Mouse (Mus musculus) heart, postnatal 10 days (tissue): ENCODE measurements around the gene Vps13a. TPM values are rescaled to one million over a fixed set of nuclear protein-coding genes. Genes with fewer than 3 reads are reported as not detected.

Experiments used
- DNase-seq, 2 experiments: peaks; one replicate each; pipeline ENCODE4 v3.0.0; 2021
- intact Hi-C: fragments of 180-260 bp; cut with DNase I; formaldehyde crosslinking; loops from one replicate; pipeline ENCODE4 v1.15.1; 2025
- total RNA-seq, 2 experiments: library from RNA; stranded (reverse); gene quantifications; 2 replicates each; pipeline ENCODE4 v1.2.3; 2021

The Vps13a gene
- total RNA-seq, 2 experiments from 2014 or later = 21.7 to 28.5 TPM

DNA sequence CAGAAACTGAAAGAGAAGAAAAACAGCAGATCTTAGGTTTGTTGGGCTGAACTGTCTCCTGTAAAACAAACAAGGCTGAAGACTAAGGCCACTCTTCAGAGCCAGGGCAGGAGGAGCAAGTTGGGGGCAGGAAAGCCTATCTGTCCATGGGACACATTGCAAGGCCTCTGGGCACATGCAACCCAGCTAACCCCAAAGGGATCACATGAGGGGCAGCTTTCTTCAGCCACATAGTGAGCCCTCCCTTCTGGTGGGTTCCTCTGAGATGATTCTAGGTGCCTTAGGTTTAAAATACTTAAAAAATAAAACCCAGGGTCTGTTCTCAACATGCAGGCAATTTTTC, 186.8 kb downstream of the Vps13a start:
- DNase-seq = no peak
- intact Hi-C loops = no loop called here

DNA sequence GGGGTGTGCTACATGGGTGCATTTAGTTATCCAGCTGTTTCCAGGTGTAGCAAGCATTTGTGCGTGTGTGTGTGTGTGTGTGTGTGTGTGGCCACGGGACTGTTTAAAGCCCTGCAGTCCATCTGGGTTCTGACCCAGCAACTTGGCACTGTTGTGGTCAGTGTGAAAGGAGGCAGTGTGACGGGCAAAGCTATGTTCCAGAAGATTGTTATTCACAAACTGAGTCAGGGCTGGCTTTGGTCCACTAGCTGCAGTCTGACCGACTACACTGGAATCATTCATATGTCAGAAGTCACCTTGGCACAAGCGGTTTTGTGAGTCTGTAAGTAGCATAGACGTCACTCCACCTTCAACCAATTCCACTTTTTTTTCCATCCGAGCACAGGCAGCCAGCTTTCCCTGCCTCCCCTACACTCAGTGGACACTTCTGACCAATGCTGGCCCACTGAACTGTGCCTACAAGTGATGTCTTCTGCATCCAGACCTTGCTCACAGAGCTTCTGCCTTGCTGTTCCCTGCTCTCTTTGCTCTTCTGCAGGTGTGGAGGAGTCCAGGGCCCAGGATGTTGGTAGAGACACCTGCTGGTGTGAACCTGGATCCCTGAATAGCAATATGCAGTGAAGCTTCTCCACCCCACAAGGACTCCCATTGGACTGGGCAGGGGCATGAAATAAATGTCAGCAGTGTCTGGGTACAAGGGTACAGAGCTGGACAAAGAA, 187.3 kb downstream of the Vps13a start:
- DNase-seq = peak in 1 of 2 experiments; percentile 10
- intact Hi-C loops = no loop called here

DNA sequence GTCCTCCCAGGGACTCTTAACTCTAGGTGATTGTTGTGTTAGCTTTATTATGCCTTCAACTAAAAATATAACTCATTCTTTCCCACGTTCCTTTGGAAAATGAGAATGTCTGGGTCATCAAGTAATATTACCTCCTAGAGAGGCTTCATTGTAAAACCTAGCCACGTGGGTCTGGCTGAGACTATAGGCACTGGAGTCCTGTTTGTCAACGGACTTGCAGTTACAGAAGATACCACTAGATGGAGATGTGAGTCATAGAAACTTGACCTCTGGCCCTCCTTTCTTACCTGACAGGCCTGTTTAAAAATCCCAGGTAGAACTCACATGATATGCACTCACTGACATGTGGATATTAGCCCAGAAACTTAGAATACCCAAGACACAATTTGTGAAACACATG, 195.4 kb downstream of the Vps13a start:
- intact Hi-C loops = no loop called here
- DNase-seq = peak; percentile 20 to 39

DNA sequence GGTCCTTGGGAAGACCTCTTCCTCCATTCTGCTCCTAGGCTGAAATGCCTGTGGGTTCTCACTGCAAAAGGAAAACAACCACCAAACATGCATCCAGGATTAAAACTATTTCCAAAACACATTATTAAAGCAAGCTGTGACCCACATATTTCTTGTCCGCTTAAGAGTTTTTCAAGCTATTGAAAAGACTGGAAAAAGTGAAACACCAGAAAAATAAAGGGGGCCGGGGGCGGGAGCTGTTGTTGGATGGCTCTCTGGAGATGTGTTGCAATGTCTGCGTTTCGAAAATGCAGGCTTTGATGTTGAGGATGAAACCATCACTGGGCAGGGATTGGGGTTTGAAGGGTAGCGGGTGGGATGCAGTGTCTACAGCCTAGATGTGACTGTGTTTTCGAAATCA, 196.2 kb downstream of the Vps13a start:
- no peak for DNase-seq
- intact Hi-C loops = no loop called here

DNA sequence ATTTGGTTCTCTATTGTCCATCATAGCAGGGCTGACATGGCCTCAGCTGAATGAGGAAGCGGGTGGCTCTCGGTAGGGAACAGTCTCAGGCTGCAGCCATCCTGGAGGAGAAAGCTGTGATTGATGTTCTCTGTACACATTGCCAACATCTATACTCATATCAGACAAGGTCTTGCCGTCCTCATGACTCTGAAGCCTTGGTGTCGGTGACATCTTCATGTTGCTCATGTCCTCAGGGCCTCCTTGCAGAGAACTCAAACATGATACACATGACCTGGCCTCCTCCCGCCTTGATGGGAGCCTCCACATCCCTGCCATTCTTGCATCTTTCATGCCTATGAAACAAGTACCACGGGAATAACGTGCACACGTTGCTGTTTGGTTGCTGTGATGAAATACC, 200.2 kb downstream of the Vps13a start:
- no peak for DNase-seq
- intact Hi-C loops = no loop called here

DNA sequence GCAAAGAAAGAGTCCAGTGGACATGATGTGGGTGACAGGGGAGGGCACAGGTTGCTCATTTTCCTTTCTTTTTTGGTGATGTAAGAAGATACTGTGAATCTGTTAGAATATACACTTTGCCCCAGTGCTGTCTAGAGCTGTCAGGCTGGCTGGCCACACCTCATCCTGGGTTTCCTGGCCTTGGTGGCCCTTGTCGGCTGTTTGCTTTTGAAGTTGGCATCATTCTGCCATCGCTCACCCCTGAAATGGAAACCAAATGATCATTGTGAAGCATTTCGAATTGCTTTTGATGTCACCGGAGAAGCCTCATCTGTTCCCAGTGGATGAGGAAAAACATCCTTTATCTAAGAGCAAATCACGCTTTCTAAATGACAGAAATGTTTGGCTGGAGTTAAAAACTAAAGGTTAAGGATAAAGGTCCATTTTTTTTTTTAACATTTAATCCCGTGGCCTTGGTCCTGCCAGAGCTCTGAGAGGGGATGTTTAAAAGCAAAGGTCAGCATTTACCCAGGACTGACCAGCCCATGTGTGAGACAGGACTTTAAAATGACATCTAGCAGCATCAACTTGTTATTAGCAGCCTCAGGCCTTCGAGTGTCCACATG, 201.0 kb downstream of the Vps13a start:
- intact Hi-C loops = no loop called here
- DNase-seq = no peak

DNA sequence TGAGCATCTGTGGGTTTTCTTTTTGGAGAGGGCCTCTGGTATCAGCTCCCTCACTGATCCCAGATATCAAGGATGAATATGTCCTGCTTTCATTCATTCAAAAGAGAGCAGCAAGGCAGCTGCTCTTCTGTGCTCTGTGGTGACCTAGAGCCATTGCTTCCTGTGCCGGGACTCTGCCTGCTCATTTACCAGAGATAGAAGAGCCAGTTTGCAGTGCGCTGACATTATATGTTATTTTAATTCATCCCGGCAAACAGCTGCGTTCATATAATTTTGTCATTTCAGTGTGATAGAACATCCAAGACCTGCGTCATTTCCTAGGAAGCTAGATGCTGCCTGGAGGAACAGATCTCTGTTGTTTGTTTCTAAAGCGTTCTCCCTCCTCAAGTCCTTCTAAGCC, 203.9 kb downstream of the Vps13a start:
- DNase-seq = no peak
- intact Hi-C loops = no loop called here

Other genes starting within 250 kb of the Vps13a start
- gene Foxb2, start 92.9 kb upstream of the Vps13a start, total RNA-seq = not detected
- 10 to 100 TPM; 16.2 to 17.4 TPM for gene Prune2, start 175.2 kb upstream of the Vps13a start, total RNA-seq